Mouse (Mus musculus): Measurements from ENCODE around the gene Lif.

Gene Lif

GRCm38 (mm10) chr11:4262847-4263246 lies 5.5 kb downstream of the Lif start:
- DNase-seq (ENCODE audit: low spot score) = no peak

DNA sequence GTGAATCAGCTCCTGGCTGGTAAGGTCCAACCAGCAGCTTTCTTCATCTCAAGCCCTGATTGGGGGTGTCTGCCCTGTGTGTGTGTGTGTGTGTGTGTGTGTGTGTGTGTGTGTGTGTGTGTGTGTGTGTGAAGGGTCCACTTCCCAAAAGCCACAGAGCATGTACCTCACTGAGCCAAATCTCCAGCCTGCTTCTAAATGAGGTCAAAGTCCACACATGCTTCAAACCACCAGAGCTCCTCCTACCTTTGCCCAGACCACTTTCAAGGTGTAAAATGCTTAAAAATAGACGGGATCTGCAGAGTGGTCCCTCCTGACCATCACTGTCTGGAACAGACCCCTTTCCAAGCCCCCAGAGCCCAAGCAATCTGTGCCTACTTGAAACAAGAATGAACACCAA lies 5.9 kb downstream of the Lif start:
- DNase-seq (ENCODE audit: low spot score) = no peak

DNA sequence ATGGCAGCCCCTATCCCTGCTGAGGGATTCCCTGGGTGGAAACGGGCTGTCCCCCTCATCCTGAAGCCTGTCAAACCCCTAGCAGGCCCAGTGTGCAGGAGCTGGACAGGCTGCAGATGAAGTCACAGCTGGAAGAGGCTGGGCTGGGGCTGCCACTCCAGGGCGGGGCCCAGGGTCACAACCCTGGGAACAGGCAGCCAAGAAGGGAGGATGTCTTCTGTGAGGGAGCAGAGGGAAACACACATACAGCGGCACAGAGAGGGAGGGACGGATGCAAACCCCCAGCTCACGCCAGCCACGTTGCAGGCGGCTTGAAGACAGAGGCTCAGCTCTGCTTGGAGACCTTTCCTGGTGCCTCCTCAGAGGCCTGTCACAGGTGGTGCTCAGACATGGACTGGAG lies 6.7 kb downstream of the Lif start:
- no peak for DNase-seq (ENCODE audit: low spot score)

DNA sequence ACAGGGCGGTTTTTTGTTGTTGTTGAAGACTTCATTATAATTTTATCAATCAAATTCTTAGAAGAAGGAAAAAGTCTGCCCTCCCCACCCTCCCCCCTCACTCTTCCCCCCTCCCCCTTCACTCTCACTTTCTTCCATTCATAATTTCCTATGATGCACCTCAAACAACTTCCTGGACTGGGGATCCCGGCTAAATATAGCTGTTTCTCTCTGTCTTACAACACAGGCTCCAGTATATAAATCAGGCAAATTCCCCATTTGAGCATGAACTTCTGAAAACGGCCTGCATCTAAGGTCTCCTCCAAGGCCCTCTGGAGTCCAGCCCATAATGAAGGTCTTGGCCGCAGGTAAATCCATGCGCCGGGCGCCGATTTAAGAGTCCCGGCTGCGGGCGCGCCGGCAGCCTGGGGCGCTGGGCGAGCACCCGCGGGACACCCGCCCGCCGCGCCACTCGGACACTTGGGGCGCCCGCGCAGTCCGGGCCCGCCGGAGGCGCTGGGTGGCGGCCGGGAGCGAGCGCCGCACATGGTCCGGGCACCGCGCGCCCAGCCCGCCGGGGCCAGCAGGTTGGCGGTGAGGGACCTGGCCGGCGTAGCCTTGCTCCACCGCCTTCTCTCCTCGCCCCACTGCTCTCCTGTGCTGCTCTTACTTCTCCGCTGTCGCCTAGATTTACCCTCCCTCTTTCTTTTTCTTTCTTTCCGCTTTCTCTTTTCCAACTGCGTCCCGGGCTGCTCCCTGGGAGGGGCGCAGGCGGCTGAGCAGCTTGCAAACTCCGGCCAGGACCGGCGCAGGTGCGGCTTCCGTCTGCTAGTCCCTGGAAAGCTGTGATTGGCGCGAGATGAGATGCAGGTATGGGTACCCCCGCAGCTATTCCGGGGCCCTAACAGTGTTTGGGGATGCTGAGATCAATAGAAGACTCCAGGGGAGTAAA lies 9.2 kb downstream of the Lif start:
- DNase-seq (ENCODE audit: low spot score) = peak; percentile 76

- no peak for DNase-seq (ENCODE audit: low spot score)
These were observed 9.8 kb downstream of the Lif start for GRCm38 (mm10) chr11:4267202-4267578.

DNA sequence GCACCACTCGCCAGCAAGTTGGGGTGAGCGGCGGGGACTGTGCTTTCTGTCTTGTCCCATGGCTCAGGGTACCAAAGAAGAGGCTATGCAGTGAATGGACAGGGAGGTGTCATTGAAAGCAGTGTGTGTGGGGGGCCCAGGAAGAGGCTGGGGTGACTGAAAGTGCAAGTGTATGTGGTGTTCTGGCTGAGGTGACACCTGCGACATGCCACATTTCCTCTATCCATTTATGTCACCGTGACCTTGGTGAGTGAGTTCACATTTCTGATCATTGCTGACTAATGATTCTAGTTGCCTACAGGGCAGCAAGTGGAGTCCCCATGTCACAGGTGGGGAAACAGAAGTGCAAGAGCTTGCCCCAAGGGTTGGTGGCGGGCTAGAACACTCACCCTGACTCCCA lies 11.1 kb downstream of the Lif start:
- no peak for DNase-seq (ENCODE audit: low spot score)

DNA sequence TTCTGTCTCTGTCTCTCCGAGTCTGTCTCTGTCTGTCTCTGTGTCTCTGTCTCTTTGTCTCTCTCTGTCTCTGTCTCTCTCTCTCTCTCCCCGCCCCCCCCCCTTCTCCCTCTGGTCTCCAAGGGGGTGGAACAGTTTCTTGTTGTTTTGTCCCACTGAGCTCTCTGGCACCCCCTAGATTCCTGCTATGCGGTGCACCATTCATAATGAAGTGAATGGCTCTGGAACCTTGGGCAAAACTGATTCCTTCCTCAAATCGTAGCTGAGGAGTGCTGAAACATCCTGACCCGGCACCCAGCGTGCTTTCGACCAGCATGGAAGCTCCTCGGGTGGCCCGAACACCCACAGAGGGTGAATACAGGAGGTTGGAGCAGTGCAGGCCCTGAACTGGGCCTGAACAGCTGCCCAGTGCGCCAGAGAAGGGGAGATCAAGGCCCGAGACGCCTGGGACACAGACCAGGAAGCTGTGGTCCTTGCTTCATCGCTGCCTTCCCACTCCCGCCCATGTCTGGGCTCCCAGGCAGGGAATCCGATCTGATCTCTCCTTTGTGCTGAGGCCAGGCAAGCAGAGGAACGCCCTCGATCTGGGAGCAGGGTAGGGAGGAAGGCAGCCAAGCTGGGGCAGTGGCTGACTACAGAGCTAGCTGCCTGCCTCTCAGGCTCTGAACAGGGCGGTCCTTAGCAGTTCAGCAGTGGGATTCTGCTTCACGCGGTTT lies 13.5 kb downstream of the Lif start:
- no peak for DNase-seq (ENCODE audit: low spot score)

- no peak for DNase-seq (ENCODE audit: low spot score)
These were observed 14.2 kb downstream of the Lif start for GRCm38 (mm10) chr11:4271544-4271943.

- DNase-seq (ENCODE audit: low spot score) = no peak
These were observed 19.1 kb downstream of the Lif start for GRCm38 (mm10) chr11:4276411-4276861.

GRCm38 (mm10) chr11:4279909-4280308 lies 22.6 kb downstream of the Lif start:
- no peak for DNase-seq (ENCODE audit: low spot score)

- no peak for DNase-seq (ENCODE audit: low spot score)
These were observed 24.5 kb downstream of the Lif start for GRCm38 (mm10) chr11:4281852-4282251.

DNA sequence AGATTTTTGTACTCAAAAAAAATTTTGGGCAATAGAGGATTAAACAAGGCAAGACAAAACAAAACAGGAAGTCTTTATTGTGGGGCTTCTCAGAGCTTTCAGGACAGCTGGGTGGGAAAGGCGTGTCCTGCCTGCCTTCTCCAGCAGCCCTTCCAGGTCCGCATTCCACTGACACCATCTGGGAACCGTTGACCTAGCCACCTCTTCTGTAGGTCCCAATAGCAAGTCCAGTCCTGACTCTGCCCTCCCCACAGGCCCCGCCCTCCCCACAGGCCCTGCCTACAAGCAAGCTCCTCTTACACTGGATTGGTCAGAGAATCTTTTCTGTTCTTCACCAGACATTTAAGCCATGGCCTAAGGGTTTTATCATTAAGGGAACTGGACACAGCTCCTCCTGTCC lies 26.3 kb downstream of the Lif start:
- DNase-seq (ENCODE audit: low spot score) = no peak

DNA sequence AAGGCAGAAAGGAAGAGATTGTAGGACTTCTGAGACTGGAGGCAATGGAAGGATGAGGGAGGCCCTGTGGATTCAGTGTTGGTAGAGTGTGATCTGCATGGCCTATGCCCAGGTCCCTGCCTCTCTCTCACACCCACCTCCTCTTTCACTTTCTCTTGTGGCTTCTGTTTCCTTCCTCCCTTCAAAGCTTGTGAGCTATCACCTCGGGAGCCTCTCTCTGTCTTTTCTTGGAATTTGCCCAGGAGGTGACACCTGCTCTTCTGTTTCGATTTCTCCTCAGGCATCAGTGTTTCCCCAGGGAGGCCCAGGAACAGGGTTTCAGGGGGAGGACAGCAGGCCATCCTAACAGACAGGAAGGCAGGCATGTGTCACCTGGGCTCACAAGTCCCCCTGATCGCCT lies 31.9 kb downstream of the Lif start:
- DNase-seq (ENCODE audit: low spot score) = no peak

DNA sequence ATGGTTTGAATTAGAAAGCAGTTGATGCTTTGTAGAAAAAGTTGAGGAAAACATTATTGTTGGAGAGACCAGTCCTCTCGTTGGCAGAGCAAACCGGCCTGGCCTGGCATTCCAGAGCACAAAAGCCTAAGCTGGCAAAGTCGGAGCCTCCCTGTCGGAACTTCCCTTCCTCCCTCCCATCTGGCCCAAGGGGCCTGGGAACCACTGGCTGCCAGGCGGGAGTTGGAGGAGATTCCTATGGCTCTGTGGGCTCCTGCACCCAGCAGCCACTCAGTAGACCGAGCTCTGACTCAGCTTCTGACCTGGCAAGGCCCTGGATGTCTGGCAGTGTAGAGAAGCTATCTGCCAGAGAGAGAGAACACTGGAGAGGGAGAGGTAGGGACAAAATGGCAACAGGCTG lies 34.3 kb downstream of the Lif start:
- peak; percentile 47 for DNase-seq (ENCODE audit: low spot score)

DNA sequence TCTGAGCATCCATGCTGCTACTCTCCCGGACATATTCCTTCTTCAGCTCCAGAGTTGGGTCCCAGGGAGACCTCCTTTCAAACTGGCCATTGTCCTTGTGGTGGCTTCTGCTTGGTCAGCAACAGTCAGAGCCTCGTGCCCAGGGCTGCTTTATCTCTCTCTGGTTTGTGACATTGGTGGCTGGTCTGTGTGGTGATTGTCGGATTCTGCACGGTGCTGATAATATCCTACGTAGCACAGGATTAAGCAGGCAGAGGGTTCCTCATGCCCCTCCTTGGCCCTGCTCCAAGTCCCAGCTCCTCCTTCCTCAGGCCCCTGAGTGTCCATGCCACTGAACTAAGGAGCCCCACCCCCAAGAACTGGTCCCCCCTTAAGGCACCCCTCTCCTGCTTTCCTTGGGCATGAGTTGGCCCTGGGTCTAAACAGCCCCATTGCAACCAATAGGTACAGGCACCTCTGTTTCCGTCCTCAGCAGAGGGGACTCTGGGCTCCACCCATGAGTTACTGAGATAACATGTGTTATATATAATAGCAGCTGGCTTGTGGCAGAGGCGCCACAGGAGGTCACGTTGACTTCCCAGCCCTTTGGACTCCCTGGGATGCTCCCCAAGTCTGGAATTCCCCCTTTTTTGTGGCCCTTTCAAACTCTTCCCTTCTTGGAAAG lies 35.0 kb downstream of the Lif start:
- no peak for DNase-seq (ENCODE audit: low spot score)

GRCm38 (mm10) chr11:4292888-4293247 lies 35.5 kb downstream of the Lif start:
- DNase-seq (ENCODE audit: low spot score) = no peak

DNA sequence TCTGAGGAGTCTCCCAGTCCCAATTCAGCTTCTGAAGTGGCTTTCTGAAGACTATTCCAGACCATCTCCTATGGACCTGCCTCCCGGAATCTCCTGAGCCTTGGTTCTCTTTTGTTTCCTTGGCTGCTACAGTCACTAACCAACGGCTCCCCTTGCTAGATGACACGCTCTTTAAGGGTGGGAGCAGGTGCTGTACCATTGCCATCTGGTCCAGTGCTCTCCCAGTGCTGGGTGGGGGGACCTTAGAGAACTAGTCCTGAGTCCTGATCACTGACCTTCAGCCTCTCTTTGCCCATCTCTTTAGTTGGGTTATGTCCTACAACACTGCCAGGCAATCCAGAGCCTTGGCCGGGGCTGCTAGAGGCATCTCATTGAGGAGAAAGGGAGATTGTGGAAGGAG lies 36.1 kb downstream of the Lif start:
- no peak for DNase-seq (ENCODE audit: low spot score)

- DNase-seq (ENCODE audit: low spot score) = no peak
These were observed 36.7 kb downstream of the Lif start for GRCm38 (mm10) chr11:4294047-4294446.

- peak; percentile 66 for DNase-seq (ENCODE audit: low spot score)
These were observed 37.4 kb downstream of the Lif start for GRCm38 (mm10) chr11:4294495-4295351.

DNA sequence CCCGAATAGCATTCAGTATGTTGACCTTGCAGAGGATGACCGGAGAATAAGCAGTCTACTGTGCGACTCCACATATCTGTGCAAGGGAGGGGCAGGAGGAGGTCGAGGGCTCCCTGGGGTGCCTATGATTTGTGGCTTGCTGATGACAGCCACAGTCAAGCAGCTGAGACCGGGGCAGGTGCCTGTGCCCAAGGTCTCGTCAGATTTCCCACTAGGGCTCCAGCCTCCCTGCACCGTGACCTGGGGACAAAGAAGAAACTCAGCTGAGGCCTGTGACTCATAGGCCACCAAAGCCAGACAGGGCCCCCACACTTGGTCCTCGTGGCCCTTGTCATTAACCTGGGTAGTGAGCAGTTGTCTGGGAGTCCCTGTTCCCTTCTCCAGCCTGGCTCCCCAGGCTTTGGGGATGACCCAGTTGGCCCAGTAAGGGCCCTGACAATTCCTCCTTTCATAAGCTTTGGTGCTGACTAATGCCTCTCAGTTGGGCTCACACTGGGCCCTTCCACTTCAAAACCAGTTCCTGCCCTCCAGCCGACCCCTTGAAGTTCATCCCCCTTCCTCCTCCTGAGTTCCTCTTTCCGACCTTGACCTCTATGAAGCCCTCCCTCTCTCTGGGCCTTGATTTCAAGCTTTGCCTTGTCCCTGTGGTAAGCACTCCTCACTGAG lies 39.4 kb downstream of the Lif start:
- DNase-seq (ENCODE audit: low spot score) = no peak

GRCm38 (mm10) chr11:4297753-4298152 lies 40.4 kb downstream of the Lif start:
- DNase-seq (ENCODE audit: low spot score) = no peak

Measured in MN1 (cell line).